Mouse (Mus musculus) 3134 (cell line): Measurements from ENCODE around the gene Slirp.
"Not testable (repeated sequence)": the region's sequence is repeated elsewhere in the genome, so short reads cannot be mapped to it uniquely, and the experiment has no call there.

Experiments used
- DNase-seq: peaks from one replicate; pipeline ENCODE4 v3.0.0-alpha.2; 2011; ENCODE audit warnings: low spot score; ENCODE audit not compliant: insufficient read length; ENCODE audit errors: extremely low read depth

Slirp gene

DNA sequence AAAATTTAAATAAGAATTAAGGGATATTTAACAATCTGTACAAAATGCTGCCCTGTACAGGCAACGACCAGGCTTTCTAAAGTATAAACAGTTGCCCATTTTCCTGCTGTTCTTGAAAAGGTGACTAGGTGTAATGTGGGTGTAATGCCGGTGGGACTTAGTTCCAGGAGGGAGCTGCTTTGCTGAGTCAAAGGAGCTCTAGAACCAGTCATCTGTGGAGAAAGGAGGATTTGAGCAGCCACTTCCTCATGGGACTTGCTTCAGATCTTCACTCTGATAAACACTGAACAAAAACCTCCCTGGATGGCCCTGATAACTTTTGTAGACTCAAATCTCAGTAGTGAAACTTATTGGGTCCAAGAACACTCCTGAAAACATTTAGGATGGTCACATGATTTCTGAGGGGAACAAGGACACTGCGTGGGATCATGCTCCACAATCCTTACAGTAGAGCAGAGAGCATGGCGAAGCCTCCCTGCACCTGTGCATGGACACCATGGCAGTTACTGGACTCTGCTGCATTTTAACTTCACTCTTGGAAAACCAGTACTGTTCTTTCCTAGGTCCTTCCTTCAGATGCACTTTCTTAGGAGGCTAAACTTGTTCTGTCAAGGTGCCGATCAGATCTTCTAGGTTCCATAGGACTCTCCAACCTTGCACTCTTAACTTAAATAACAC lies 17.2 kb upstream of the Slirp start:
- no peak for DNase-seq

DNA sequence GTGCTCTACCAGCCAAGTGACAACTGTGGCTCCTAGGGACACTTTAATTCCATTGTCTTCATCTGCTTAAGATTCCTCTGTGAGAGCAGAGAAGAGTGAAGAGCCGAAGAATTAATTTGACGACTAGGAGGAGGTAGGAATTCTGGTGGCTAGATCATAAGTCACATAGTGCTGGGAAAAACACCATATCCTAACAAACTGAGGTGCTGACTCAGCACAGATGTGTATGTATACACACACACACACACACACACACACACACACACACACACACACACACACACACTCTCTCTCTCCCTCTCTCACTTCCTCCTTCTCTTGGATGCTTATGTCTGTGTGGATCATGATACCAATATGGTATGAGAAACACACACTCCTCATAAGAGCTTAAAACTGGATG lies 15.4 kb upstream of the Slirp start:
- no peak for DNase-seq

DNA sequence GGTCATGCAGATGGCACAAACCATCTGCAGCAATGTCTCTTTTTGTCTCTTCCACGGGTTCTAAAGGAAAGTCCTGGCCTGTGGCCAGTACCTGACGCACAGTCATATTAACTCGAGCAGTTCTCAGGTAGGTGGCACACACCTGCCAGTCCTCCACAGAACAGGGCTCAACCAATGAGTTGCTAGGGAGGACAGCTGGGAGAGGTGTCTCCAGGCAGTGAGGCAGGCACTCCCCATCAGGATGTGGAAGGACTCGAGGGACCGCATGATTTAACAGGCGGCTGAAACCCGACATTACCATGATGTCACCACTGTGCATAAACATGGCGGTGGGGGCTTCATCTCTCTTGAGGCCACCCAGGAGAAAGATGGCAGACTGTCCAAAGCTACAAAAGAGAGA lies 14.8 kb upstream of the Slirp start:
- no peak for DNase-seq

DNA sequence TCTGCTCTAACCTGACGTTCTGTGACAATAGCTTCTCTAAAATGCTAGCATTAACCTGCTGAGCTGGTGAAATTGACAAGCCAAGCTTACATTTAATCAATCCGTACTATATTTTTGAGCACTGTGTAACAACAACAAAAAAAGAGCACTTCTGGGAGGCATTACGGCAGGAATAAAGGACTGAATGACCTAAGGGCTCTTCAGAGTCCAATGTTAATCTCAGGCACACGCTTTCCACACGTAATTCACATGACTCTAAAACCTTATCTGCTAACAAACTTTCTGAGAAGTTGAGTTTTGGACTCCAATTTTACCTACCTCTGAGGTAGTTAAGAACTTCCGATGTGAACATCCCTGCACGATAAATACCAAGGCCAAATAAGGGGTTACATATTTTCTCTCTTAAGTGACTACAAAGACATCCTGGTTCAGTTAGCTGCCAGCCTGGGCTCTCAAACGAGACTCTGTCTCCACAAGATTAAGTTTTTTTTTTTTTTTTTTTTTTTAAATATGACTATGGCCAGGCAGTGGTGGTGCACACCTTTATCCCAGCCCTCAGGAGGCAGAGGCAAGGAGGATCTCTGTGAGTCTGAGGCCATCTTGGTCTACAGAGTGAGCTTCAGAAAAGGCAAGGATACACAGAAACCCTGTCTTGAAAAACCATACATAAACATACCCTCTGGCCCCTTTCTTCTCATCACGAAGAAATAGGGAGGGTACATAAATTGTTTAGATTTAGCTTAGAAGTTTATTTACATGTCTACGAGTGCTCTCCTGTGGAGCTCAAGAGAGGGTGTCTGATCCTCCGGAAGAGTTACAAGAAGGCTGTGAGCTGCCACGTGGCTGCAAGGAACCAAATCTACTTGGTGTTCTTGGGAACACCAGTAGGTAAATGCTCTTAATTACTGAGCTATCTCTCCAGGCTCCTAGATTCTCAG lies 1.2 kb upstream of the Slirp start:
- peak; percentile 31 for DNase-seq

DNA sequence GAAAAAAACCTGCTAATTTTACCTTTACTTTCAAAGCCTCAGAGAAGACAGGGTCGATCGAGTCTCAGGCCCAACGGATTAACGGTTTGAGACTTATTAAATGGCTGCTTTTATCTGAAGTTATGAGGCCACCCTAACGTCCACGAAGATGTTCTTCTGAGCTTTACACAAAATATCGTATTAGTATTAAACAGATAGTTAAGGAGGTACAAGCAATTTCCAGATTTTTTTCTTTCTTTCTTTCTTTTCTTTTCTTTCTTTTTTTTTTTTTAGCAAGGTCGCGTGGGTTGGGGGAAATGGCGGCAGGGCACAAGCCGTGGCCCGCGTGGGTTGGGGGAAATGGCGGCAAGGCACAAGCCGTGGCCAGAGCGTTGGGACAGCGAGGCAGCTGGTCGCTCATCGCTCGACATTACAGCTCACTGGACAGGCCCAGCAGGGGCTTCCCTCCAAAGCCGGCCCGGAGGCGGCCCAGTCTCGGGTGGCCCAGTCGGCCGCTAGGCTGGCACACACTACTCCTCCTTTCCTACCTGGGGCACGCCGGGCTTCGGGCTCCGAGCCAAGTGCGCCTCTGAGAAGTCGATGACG lies 489 bp upstream of the Slirp start:
- no peak for DNase-seq

DNA sequence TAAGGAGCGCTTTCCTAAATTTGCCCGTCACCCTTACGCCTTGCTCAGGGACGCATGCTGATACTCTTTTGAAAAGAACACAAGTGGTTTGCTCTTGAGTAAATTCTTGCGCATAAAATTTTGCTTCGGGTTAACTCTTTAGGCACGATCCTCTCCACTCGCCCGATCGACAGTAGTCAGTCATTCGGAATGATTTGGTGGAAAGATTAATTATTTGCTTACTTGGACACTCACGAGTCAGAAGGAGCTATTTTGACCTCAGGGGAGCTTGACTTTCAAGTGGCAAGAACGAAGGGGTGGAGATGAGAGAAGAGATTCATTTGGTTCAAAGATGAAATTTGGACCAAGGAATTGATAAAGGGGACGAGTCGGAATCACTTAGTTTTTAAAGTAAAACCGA lies 515 bp downstream of the Slirp start:
- DNase-seq: no peak

DNA sequence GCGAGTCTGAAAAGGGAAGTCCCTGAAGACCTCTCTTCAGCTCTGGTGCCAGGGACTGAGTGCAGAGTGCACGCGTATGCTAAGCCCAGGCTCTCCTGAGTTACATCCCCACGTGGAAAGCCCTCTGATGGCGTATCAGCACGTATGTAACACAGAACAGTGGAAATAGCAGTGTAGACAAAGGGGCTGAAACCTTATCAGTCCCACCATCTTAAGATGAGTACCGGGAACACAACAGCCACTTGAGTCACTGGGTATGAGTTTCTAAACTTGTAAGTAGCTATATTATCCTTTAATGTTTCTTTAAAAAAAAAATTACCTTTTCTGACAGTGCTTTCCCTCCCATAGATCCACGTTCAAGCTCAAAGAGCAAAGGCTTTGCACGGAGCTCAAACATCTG lies 5.8 kb downstream of the Slirp start:
- DNase-seq: no peak

DNA sequence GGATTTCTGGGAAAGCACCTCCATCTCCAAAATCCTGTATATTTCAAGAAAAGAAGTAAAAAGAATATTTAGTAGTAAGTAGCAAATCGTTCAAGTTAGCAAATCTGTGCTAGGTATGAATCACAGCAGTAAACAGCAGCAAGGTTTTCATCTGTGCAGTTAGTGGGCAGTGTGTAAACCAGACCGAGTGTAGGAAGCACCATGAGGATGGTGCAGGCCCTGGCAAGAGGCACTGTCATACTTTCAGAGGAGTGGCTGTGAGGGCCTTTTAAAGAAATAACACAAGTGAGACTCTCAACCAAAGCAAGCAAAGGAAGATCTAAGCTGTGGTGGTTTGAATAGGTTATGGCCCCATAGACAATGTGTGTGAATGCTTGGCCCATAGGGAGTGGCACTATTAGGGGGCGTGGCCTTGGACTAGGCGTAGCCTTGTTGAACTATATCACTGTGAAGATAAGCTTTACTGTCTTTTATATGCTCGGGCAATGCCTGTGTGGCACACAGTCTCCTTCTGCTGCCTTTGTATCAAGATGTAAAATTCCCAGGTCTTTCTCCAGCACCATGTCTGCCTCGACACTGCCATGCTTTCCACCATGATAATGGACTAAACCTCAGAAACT lies 21.1 kb downstream of the Slirp start:
- no peak for DNase-seq

DNA sequence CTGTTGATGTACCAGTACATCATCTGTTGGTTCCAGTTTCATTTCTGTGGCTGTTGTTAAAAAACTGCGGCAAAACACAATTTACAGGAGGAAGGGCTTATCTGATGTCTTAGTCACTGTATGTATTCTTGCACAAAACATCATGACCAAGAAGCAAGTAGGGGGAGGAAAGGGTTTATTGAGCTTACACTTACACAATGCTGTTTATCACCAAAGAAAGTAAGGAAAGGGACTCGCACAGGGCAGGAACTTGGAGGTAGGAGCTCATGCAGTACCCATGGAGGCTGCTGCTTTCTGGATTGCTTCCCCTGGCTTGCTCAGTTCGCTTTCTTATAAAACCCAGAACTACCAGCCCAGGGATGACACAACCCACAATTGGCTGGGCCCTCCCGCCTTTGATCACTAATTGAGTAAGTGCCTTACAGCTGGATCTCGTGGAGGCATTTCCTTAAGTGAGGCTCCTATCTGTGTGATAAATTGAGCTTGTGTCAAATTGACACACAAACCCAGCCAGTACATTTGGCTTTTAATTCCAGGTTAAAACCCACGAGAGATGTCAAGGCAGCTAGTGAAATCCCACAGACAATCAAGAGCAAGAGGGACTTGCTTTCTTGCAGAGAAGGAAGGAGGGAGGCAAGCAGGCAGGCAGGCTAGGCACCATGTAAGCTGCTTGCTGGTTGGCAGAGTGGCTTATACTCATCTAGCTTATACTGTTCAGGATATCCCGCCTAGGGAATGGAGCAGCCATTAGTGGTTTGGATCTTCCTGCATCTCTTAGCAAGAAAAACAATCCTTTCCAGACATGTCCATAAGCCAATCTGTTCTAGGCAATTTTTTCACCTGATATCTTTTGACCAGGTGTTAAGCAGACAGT lies 26.8 kb downstream of the Slirp start:
- DNase-seq: no peak

DNA sequence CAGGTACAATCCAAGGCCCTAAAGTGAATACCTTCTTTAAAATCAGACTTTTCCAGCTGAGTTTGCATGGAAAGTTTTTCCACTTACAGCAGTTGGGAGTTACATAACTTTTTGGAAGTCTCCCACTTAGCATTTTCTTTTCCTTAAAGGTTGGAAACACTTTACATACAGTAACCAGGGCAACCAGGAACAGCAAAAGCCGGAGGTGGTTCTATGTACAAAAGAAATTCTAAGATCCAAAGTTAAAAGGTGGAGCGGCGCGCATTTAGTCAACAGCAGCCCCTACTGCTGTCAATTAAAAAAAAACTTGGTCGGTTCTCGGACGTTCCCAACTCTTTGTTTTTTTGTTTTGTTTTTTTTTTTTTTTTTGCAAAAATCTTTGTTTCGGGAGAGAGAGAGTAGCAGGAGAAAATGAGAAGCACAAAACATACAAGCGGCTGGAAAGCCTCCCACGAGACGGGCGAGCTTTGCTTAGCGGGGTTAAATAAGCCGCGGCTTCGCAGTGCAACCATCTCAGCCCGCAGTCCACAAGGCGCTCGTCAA lies 27.8 kb downstream of the Slirp start:
- DNase-seq: no peak

DNA sequence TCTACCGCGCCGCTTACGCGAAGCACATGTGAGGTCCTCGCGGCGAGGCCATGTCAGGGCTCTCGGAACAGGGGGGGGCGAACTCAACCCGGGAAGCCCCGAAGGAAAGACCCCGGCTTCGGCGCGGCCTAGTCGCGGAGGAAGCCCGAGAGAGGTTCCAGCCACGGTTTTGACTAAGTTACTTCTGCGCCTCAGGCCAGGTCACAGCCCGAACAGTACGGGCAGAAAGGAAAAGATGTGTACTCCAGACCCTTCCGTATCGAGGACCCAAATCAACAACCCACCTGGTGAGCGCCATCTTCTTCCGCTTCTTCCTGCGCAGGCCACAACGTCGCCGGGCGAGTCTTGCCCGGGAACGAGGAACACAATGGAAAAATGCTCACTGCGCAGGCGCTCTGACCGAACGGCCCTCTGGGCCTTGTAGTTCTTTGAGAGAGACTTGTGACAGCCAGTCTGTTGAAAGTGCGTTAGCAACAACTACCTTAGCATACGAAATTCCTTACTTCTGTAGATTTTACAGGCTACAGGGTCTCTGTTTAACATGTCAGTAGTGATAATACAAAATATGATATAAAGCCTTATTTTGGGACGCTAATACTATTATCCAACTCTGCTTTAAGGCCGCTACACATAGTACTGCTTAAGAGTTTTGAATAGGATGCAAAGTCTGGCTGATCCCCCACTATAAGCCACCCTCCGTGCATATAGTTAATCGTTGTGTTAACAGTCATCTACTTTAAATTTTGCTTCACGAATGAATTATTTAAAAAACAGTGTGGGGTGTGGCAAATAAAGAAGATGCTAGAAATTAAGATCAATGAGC lies 28.5 kb downstream of the Slirp start, which contains the start of gene Snw1:
TSS of gene Snw1 (minus strand) at position 311 of the 823 bp plus-strand sequence.
- peak; percentile 85 for DNase-seq

DNA sequence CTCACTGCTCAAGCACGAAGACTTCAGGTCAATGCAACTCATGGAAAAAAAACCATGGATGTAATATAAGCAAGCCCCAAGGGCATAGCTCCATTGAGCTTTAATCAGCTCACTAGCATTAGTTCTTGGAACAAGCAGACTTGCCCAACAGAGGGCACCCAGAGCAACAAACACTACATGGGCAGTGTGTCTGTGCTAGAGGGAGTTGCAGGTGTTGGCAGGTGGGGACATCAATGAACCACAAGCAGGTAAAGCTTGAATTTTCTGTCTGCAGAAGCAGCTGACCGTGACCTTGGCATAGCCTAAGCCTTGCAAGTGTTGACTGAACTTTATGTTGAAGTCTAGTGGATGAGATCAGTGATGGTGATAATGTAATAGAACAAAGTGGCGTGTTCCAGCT lies 31.1 kb downstream of the Slirp start:
- no peak for DNase-seq

DNA sequence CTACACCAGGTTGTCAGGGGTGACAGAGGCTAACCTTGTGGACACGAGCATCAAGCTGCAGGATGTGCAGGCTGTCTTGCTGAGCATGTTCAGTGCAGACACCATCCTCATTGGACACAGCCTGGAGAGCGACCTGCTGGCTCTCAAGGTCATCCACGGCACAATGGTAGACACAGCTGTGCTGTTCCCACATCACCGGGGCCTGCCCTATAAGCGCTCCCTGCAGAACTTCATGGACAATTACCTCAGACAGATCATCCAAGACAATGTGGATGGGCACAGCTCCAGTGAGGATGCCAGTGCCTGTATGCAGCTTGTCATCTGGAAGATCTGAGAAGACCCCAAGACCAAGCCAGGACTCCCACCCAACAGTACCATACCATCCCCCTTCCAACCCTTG lies 38.8 kb downstream of the Slirp start:
- DNase-seq: not testable (repeated sequence)

DNA sequence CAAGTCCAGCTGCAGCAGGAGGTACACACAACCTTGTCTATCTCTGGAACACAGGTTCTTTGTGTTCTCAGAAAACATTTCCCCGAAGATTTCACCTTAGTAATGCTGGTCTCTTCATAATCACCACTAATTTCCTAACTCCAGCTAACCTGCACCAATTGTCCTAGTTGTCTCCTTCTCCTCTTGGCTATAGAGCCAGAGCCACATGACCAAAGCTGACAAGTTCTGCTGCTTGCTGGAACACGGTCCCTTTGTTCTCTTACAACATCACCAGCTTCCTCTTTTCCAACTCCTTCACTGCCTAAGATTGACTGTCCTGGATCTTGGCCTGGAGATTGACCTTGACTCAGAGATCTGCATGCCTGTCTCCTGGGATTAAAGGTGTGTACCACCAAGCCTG lies 45.0 kb downstream of the Slirp start:
- not testable (repeated sequence) for DNase-seq

DNA sequence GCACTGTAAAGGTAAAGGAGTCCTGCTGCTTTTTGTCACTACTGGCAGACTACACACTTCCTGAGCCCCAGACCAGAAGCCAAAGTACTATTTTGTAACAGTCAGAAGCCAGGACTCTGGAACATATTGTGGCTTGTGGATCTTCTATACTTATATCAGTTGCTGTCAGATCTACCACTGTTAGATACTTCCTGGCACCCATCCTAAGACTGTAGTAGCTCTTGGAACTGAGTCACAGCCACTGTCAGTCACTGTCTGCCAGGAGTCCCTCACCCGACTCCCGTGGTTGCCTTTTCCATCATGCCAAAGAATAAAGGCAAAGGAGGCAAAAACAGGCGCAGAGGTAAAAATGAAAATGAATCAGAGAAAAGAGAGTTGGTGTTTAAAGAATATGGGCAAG lies 50.7 kb downstream of the Slirp start, which contains the start of gene Gm5788:
TSS of gene Gm5788 (plus strand) at position 301 of the 400 bp plus-strand sequence.
- DNase-seq: not testable (repeated sequence)
